Mouse (Mus musculus) heart, adult 2 months (tissue): ENCODE data around the gene Tmem139. TPM values are rescaled to one million over a fixed set of nuclear protein-coding genes. Genes with fewer than 3 reads are reported as not detected.
A peak's percentile ranks its signal among the peaks of the same experiment; 100 is the strongest.

Experiments
- DNase-seq, 2 experiments: peaks; one replicate each; pipeline ENCODE4 v3.0.0; 2021
- H3K27ac ChIP-seq: fragments of 200-600 bp; 2 replicates; pipeline ENCODE4 v1.8.1; 2022
- H3K27me3 ChIP-seq: fragments of 200-500 bp; 2 replicates; pipeline ENCODE4 v1.6.1; 2012; ENCODE audit warnings: mild to moderate bottlenecking, low read length, inconsistent platforms, mixed read lengths; ENCODE audit not compliant: control insufficient read depth, insufficient read depth
- H3K36me3 ChIP-seq: fragments of 200-500 bp; 2 replicates; pipeline ENCODE4 v1.6.1; 2012; ENCODE audit warnings: low read length, inconsistent platforms; ENCODE audit not compliant: control insufficient read depth, insufficient read depth
- H3K4me1 ChIP-seq: fragments of 200-500 bp; 2 replicates; pipeline ENCODE4 v1.6.1; 2011; ENCODE audit warnings: low read length; ENCODE audit not compliant: control insufficient read depth, insufficient read depth
- H3K4me3 ChIP-seq: fragments of 200-600 bp; 2 replicates; pipeline ENCODE4 v1.8.1; 2022
- H3K79me2 ChIP-seq: fragments of 200-500 bp; replicated peaks from 2 replicates; pipeline ENCODE4 v1.6.1; 2012; ENCODE audit warnings: mild to moderate bottlenecking, inconsistent platforms, low read length, moderate library complexity, mixed read lengths; ENCODE audit not compliant: control insufficient read depth, insufficient read depth
- H3K9ac ChIP-seq: fragments of 200-500 bp; 2 replicates; pipeline ENCODE4 v1.6.1; 2012; ENCODE audit warnings: low read depth, mild to moderate bottlenecking, control low read depth, inconsistent platforms, low read length, mixed read lengths
- CTCF ChIP-seq: fragments of 200-600 bp; IDR thresholded peaks from 2 replicates; pipeline ENCODE4 v1.8.1; 2022; ENCODE audit warnings: antibody characterized with exemption, mild to moderate bottlenecking, moderate library complexity
- EP300 ChIP-seq: fragments of 200-500 bp; IDR thresholded peaks from 2 replicates; pipeline ENCODE4 v1.6.1; 2011; ENCODE audit warnings: low read depth, low read length, control low read depth; ENCODE audit not compliant: insufficient read depth
- POLR2A ChIP-seq: fragments of 200-500 bp; IDR thresholded peaks from 2 replicates; pipeline ENCODE4 v1.6.1; 2011; ENCODE audit warnings: mild to moderate bottlenecking, low read depth, low read length, control low read depth; ENCODE audit not compliant: insufficient read depth
- WGBS: fragments of 180-500 bp; shearing (Covaris S2); methylation state at CpG from one replicate; pipeline ENCODE4 v1.1.7; 2018; 5-methylcytosine and 5-hydroxymethylcytosine counted together
- intact Hi-C: fragments of 180-260 bp; cut with DNase I; formaldehyde crosslinking; loops from one replicate; pipeline ENCODE4 v1.15.1; 2025
- polyA plus RNA-seq: library from polyadenylated mRNA; depleted of rRNA; stranded (reverse); fragments of >200 nt; gene quantifications from 2 replicates; pipeline ENCODE4 v1.2.3, GENCODE M21; 2012
- total RNA-seq, 2 experiments: library from RNA; stranded (reverse); gene quantifications; 2 replicates each; pipeline ENCODE4 v1.2.3; 2021

Tmem139 gene
- total and polyA plus RNA-seq, 3 experiments = 0.21 to 0.33 TPM; not detected in 1

DNA sequence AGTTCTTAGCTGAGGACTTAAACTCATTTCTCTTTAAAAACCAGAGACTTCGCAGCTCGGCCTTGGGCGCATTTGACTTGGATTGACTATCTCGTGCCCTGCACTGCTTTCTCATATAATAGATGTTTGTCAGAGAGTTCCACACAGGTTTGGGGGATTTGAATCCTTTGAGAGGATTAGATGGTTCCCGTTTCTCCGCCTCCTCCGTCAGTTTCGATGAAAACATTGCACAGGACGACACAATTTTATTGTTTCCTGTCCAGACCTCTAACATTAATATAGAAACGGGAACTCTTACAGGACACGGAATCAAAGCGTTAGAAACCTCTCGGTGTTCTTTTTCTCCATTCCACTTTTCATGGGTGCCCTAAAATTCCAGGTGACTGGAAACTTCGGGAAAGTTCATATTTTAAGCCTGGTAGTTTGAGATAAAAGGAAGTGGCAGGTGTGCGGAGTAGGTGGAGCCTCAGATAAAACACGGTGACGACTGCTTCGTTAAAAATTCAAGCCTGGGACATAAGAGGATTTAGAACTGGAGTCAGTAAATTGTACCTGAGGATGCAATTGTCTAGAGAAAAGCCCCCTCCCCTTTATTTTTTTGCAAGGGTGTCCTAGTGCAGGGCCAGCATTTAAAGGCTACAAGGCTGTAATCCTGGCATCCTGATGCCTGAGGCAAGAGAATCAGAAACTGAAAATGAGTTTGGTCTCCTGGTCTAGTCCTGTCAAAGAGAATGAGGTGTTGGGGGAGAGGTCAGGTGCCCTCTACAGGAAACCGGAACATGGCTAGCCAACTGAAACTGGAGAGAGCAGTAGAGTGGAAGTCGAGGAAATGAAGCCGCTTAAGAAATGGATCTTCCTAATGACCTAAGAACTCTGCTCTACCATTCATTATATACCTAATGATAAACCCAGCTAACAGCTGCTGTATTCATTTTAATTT lies 3.9 kb downstream of the Tmem139 start:
- TF ChIP-seq CTCF = no peak
- no peak for TF ChIP-seq POLR2A
- no peak for TF ChIP-seq EP300
- H3K36me3 ChIP-seq = peaks cover 17% of the 10 kb centered on the region
- no peaks in the 10 kb centered on the region for H3K79me2 ChIP-seq
- H3K4me1 ChIP-seq = peaks cover 2% of the 10 kb centered on the region
- no peak for DNase-seq
- peak overlapping the region; percentile 97 for H3K4me3 ChIP-seq
- under 1% methylated on average over 21 of the region's 21 CpGs for WGBS
- H3K9ac ChIP-seq = peak overlapping the region; percentile 95
- intact Hi-C loops = loop anchor here (2.0 to 10.0 kb wide), 5 partner anchors 19 to 501 kb away; partner anchors contain the start of gene Zyx
- peak overlapping the region; percentile 98 for H3K27ac ChIP-seq
- no peaks in the 10 kb centered on the region for H3K27me3 ChIP-seq

DNA sequence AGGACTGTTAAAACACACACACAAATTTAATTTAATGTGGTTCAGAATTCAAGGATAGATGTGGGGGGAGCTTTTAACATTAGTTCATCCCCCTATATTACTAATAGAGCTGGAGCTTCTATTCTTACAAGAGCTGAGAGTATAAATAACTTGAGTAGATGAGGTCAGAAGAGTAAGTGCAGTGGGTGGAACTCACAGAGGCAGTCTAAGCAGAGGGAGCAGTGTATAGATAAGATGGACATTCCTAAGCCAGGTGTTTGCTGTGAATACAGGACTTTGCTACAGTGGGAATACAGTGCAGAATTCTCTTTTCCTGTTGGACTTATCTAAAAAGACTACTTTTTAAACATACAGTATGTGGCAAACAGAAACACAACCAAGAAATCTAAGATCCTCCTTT lies 9.0 kb downstream of the Tmem139 start:
- DNase-seq = no peak
- H3K36me3 ChIP-seq = peaks cover 32% of the 10 kb centered on the region
- H3K79me2 ChIP-seq = no peaks in the 10 kb centered on the region
- H3K4me3 ChIP-seq = no peak overlapping the region
- H3K9ac ChIP-seq = no peak overlapping the region
- intact Hi-C loops = no loop called here
- H3K4me1 ChIP-seq = peaks cover 2% of the 10 kb centered on the region
- no peak overlapping the region for H3K27ac ChIP-seq
- no peaks in the 10 kb centered on the region for H3K27me3 ChIP-seq
- TF ChIP-seq POLR2A = no peak
- no peak for TF ChIP-seq EP300
- no peak for TF ChIP-seq CTCF

DNA sequence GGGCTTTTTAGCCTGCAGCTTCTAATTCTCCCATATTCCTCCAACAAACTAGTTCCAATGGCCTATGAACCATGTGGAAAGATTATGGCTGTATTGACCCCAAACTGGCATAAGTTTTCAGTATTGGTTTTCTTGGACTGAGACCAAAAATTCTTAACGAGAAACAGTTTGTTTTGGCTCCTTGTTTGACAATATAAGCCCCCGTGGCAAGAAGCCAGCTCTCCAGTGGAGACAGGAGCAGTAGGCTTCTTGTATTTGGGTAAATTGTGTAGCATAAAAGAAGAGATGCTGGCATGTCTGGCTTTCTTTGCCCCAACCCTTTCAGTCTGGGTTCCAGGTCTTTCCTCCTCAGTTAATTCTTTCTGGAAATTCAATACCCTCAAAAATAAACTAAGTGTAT lies 14.4 kb downstream of the Tmem139 start:
- DNase-seq = no peak
- Histone ChIP-seq H3K27ac (no peak overlapping the region), H3K27me3 (no peaks in the 10 kb centered on the region), H3K36me3 (peaks cover 15% of the 10 kb centered on the region), H3K9ac (no peak overlapping the region), H3K4me1 (no peaks in the 10 kb centered on the region), H3K4me3 (no peak overlapping the region), H3K79me2 (no peaks in the 10 kb centered on the region)
- intact Hi-C loops = no loop called here
- TF ChIP-seq CTCF (no peak), POLR2A (no peak), EP300 (no peak)
- WGBS = 31% methylated on average over 2 of the region's 2 CpGs

DNA sequence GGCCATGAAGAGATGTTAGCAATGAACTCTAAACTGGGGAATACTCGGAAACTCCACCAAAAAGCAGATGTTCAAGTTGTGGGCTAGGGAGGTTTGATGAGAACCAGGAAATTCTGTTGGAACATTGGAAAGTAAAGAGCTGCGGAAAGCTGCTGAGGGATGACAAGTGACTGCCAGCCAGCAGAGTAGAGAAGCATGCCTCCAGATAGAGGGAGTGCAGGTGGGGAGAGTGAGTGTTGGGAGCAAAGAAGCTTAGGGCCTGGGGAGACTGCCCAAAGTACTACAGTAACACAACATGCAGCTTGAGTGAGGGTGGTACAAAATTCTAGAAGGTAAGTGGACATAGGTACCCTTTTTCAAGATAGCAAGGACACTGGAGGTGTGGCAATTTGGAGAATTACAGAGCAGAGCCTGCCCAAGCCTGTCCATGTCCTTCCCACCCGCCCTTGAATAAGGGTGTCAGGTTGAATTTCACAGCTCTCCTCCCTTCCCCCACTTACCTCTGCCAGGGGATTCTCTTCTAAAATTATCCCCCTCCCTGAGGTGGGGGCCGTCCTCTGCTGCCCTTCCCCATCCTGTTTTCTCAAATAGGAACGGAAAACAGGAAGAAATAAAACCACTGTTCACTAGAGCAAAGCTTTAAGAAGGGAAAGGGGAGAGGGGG lies 21.2 kb downstream of the Tmem139 start:
- Histone ChIP-seq H3K4me1 (no peaks in the 10 kb centered on the region; the same call in 1 of the 2 replicates), H3K4me3 (no peak overlapping the region), H3K36me3 (peaks cover 12% of the 10 kb centered on the region), H3K27me3 (no peaks in the 10 kb centered on the region), H3K9ac (no peak overlapping the region), H3K79me2 (no peaks in the 10 kb centered on the region), H3K27ac (peak overlapping the region; percentile 69)
- 42% methylated on average over 5 of the region's 5 CpGs for WGBS
- intact Hi-C loops = no loop called here
- TF ChIP-seq POLR2A = no peak
- no peak for TF ChIP-seq CTCF
- DNase-seq = peak in 1 of 2 experiments; percentile 38

DNA sequence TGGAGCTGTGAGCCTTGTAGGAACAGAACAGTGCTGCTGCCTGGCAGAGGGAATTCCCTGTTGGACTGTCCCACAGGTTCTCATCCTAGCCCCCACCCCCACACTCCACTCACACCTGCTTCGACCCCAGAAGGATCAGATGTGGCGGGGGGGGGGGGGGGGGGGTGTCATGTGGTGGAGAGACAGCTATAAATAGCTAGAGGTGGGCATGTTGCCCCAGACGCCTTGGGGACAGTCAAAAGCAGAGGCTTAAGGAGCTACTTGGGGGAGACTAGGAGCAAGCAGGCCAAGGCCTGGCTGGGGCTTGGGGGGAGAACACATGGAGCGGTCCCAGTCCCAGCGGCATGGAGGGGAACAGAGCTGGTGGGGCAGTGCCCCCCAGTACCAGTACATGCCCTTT lies 24.7 kb downstream of the Tmem139 start, which contains the start of gene Clcn1:
Gene Clcn1, plus strand, starts transcription at position 238 of the 400 bp plus-strand sequence.
- H3K9ac ChIP-seq = peak within 1 kb of the TSS; percentile 72

More for the DNA sequence above, 24.7 kb downstream of the Tmem139 start, which contains the start of gene Clcn1:
- Histone ChIP-seq H3K79me2 (no peaks in the 10 kb centered on the region), H3K4me1 (no peaks in the 10 kb centered on the region; the same call in 1 of the 2 replicates), H3K27ac (peak within 1 kb of the TSS; percentile 62), H3K27me3 (no peaks in the 10 kb centered on the region), H3K36me3 (peaks cover 12% of the 10 kb centered on the region), H3K4me3 (peak within 1 kb of the TSS; percentile 38)
- TF ChIP-seq CTCF = no peak
- no peak for TF ChIP-seq EP300
- TF ChIP-seq POLR2A = no peak; the same call in 1 of the 2 replicates
- no peak for DNase-seq
- 59% methylated on average over 5 of the region's 5 CpGs for WGBS
- intact Hi-C loops = no loop called here
